Mouse (Mus musculus): ENCODE measurements at regions not wholly inside any gene's neighbourhood (a gene's known extent, or its start where the extent isn't known, plus 50 kb on each side); places are given as distances from the start of the nearest gene placed in this dataset.

- H3K9me3 ChIP-seq (replicated peaks) = no peaks in the 10 kb centered on the region
Observed at GRCm38 (mm10) chr8:99591308-99592004, 175.2 kb upstream of the Cdh8 start.

DNA sequence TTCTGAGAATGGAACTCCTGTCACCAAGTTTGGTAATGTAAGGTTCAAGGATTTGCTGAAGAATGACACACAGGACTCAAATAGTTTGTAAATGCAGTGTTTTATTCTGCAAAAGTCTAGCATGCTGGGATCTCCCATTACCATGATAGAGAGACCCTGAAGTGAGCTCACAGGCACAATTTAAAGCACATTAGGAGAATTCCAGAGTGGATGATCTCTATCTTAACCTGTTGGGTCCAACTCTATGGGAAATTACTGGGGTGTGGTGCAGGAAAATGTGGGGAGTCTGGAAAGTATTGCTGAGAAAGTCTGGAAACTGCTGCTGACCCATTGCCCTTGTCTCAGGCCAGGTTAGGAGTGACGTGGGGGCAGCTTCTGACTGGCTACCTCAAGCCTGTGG is 127.8 kb upstream of the Cdh8 start:
- Histone ChIP-seq H3K9ac (no peak overlapping the region), H3K27ac (no peak overlapping the region), H3K4me2 (replicated peaks) (no peak overlapping the region), H3K4me1 (no peaks in the 10 kb centered on the region), H3K9me3 (replicated peaks) (no peaks in the 10 kb centered on the region), H3K4me3 (no peak overlapping the region), H3K27me3 (no peaks in the 10 kb centered on the region), H3K36me3 (no peaks in the 10 kb centered on the region)
- ATAC-seq (ENCODE audit: low FRiP score) = no peak
- WGBS = 84% methylated on average over 1 of the region's 1 CpGs

More at GRCm38 (mm10) chr8:99591308-99592004, 175.2 kb upstream of the Cdh8 start:
- WGBS = 44% methylated on average over 2 of the region's 2 CpGs
- Histone ChIP-seq H3K4me2 (replicated peaks) (no peak overlapping the region), H3K4me3 (no peak overlapping the region), H3K4me1 (no peaks in the 10 kb centered on the region), H3K27ac (no peak overlapping the region), H3K36me3 (no peaks in the 10 kb centered on the region), H3K9ac (no peak overlapping the region), H3K27me3 (no peaks in the 10 kb centered on the region)
- ATAC-seq (ENCODE audit: low FRiP score) = peak; percentile 68

DNA sequence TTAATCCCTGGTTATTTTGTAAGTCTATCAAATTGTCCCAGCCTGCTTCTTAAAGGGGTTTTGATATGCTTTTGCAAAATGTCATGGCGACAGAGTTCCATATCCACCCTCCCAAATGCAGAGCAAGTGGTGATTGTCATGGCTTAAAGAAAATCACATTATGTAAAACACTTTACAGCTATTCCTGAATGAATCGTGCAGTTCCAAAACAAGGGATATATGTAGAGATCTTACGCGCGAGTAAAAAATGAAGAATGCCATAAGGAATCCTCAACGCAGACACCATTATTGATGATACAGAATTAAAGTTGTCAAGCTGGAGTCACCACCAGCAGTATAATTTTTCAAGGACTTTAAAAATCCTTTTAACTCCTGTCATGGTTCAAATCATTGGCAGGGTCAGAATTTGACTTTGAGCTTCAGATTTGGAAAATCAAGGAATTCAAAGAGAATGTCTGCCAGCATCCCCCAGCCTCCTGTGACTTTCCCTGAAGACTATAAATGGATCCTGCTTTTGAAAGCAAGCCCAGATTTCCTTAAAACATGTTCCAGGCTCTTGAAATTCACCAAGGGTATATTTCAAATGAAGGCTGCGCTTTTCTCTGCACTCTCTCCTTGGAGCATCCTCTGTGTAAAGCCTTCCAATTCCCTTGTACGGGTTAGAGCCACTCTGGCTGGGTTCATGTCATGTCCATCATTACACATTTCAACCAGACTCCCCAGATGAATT is 116.6 kb upstream of the Cdh8 start:
- H3K4me1 ChIP-seq = no peaks in the 10 kb centered on the region
- no peak for ATAC-seq (ENCODE audit: low FRiP score)
- no peak overlapping the region for H3K4me3 ChIP-seq
- no peaks in the 10 kb centered on the region for H3K9me3 ChIP-seq (replicated peaks)
- H3K36me3 ChIP-seq = no peaks in the 10 kb centered on the region
- H3K27ac ChIP-seq = no peak overlapping the region
- 86% methylated on average over 8 of the region's 8 CpGs for WGBS
- no peak overlapping the region for H3K4me2 ChIP-seq (replicated peaks)
- H3K9ac ChIP-seq = no peak overlapping the region
- no peaks in the 10 kb centered on the region for H3K27me3 ChIP-seq

- Histone ChIP-seq H3K9me3 (replicated peaks) (no peaks in the 10 kb centered on the region), H3K27me3 (no peaks in the 10 kb centered on the region), H3K4me3 (no peak overlapping the region), H3K9ac (no peak overlapping the region), H3K27ac (no peak overlapping the region), H3K4me2 (replicated peaks) (no peak overlapping the region), H3K4me1 (no peaks in the 10 kb centered on the region), H3K36me3 (no peaks in the 10 kb centered on the region)
- ATAC-seq (ENCODE audit: low FRiP score) = no peak
- 86% methylated on average over 3 of the region's 3 CpGs for WGBS
Observed at GRCm38 (mm10) chr8:99502055-99502454, 85.8 kb upstream of the Cdh8 start.

Data from hindbrain, embryonic 12.5 days (tissue).